Mouse (Mus musculus) lung, adult 2 months (tissue): ENCODE measurements around the gene Tmc1.

Experiments used
- CTCF ChIP-seq: fragments of 200-500 bp; IDR thresholded peaks from 2 replicates; pipeline ENCODE4 v1.5.1; 2011; ENCODE audit warnings: mild to moderate bottlenecking, low read length, control low read depth; ENCODE audit not compliant: insufficient read depth
- POLR2A ChIP-seq: fragments of 200-500 bp; IDR thresholded peaks from 2 replicates; pipeline ENCODE4 v1.6.1; 2011; ENCODE audit warnings: low read depth, mild to moderate bottlenecking, control low read depth, low read length, borderline replicate concordance; ENCODE audit errors: extremely low read depth

DNA sequence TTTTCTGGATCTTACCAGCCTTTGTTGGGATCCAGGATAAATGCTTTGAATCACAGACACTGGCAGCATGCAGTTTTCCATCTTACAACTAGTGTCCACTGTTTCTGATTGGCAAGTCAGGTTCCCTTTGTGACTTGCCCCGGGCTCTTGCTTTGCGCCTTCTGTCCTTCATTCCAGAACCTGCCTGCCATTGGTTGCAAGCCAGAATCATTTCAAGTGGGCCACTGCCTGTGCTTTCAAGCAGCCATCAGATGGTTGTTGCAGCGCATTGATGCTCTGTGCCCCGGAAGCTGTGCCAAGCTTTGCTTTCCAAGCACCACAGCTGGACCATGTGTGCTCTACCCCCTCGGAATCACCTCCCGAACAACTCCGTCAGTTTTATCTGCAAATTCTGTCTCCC lies 180.1 kb downstream of the Tmc1 start:
- TF ChIP-seq CTCF (no peak), POLR2A (no peak)
